Mouse (Mus musculus): ENCODE measurements around the gene Stx4a. TPM values are rescaled to one million over a fixed set of nuclear protein-coding genes. Genes with fewer than 3 reads are reported as not detected.
A peak's percentile ranks its signal among the peaks of the same experiment; 100 is the strongest.
"Not testable (repeated sequence)": the region's sequence is repeated elsewhere in the genome, so short reads cannot be mapped to it uniquely, and the experiment has no call there.

Stx4a gene
- polyA plus RNA-seq (2011; ENCODE audit: insufficient read length, low read depth, missing spikeins), result 70.3 and 90.0 TPM in 2 replicates

GRCm38 (mm10) chr7:127824176-127824871 is at the start of gene Stx4a, which contains the start of gene Stx1b:
TSS of gene Stx4a (plus strand) at chr7:127824294.
TSS of gene Stx1b (minus strand) at chr7:127824549.
- H3K27ac ChIP-seq (ENCODE audit: insufficient read depth, low read length), result no peak within 1 kb of the TSS
- H3K4me1 ChIP-seq (ENCODE audit: control insufficient read depth, insufficient read depth, low read length), result no peaks in the 10 kb centered on the region
- TF ChIP-seq CTCF (IDR thresholded peaks at IDR 0.05; ENCODE audit: borderline replicate concordance, insufficient read depth, low read length) (no peak), POLR2A (IDR thresholded peaks at IDR 0.05; ENCODE audit: low read depth, low read length) (no peak)
- peak within 1 kb of the TSS; percentile 38 for H3K4me3 ChIP-seq (ENCODE audit: insufficient read depth, low read length)

- not testable (repeated sequence) for H3K4me1 ChIP-seq (ENCODE audit: control insufficient read depth, insufficient read depth, low read length)
- H3K4me3 ChIP-seq (ENCODE audit: insufficient read depth, low read length), result peak overlapping the region; percentile 78
These were observed 48.3 kb upstream of the Stx4a start for GRCm38 (mm10) chr7:127775837-127776236.

GRCm38 (mm10) chr7:127776426-127776825 is 47.7 kb upstream of the Stx4a start, which contains the start of gene Setd1a:
TSS of gene Setd1a (plus strand) at chr7:127776670.
- Histone ChIP-seq H3K4me1 (ENCODE audit: control insufficient read depth, insufficient read depth, low read length) (peaks cover 2% of the 10 kb centered on the region), H3K4me3 (ENCODE audit: insufficient read depth, low read length) (peak within 1 kb of the TSS; percentile 78), H3K27ac (ENCODE audit: insufficient read depth, low read length) (peak within 1 kb of the TSS; percentile 98)
- TF ChIP-seq POLR2A (IDR thresholded peaks at IDR 0.05; ENCODE audit: low read depth, low read length) (peak; percentile 66), CTCF (IDR thresholded peaks at IDR 0.05; ENCODE audit: borderline replicate concordance, insufficient read depth, low read length) (no peak)

More at GRCm38 (mm10) chr7:127775837-127776236, 48.3 kb upstream of the Stx4a start:
- H3K27ac ChIP-seq (ENCODE audit: insufficient read depth, low read length), result peak overlapping the region; percentile 98

DNA sequence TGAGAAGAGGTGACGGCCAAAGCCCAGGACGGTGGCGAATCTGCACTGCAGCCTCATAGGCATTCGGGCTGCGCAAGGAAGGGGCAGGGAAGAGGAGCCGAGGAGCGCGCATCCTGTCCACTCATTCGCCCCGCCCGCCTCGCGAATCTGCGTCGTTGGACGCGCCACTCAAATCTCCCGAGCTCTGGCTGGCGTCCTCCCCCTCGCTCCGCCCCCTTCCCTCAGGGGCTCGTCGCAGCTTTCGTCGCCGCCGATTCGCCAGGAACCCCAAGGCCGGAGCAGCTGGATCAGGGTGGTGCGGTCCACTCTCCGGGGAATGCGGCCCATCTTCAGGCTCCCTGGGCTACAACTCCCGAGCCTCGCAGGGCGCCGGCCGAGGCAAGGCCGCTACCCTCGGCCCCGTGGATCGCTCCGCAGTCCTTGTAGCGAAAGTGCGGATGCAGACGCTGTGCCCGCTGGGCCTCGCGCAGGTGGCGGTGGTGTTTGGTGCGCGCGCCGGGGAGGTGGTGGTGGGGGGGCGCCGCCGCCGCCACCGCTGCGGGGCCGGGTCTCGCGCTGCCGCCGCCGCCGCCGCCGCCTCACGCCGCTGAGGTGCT is 47.1 kb upstream of the Stx4a start:
- peak overlapping the region; percentile 78 for H3K4me3 ChIP-seq (ENCODE audit: insufficient read depth, low read length)
- H3K4me1 ChIP-seq (ENCODE audit: control insufficient read depth, insufficient read depth, low read length), result peaks cover 2% of the 10 kb centered on the region
- peak overlapping the region; percentile 98 for H3K27ac ChIP-seq (ENCODE audit: insufficient read depth, low read length)
- TF ChIP-seq CTCF (IDR thresholded peaks at IDR 0.05; ENCODE audit: borderline replicate concordance, insufficient read depth, low read length) (no peak), POLR2A (IDR thresholded peaks at IDR 0.05; ENCODE audit: low read depth, low read length) (peak; percentile 76)

DNA sequence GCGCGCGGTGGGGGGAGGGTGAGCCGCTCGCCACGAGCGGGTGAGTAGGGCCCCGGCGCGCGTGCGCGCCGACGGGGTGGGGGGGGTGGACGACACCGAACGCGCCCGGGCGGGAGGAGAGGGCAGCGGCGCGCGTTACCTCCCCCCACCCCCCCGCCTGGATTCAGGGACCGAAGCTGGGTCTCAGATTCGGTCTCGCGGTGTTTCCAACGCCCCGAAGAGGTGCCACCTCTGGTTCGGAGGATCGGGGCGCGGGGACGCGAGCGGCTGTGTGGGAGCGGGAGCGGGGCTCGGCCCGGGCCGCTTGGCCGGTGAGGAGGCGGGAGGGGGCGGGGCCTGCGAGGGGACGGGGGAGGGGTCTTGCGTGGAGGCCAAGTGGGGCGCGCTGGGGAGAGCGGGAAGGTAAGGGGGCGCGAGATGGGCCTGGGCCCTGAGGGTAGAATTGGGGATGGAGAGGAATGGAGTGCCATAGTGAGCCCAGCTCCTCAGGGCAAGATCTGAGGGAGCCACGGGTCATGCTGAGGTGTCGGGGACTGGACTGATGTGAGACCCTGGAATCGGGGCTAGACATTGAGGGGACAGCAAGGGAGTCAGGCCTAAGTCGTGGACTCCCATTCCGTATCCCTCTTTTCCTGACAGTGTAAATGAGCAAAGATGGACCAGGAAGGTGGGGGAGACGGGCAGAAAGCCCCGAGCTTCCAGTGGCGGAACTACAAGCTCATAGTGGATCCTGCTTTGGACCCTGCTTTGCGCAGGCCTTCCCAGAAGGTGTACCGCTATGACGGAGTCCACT is 46.4 kb upstream of the Stx4a start:
- TF ChIP-seq POLR2A (IDR thresholded peaks at IDR 0.05; ENCODE audit: low read depth, low read length) (peak; percentile 59; the same call in 1 of the 2 replicates), CTCF (IDR thresholded peaks at IDR 0.05; ENCODE audit: borderline replicate concordance, insufficient read depth, low read length) (no peak)
- peaks cover 2% of the 10 kb centered on the region for H3K4me1 ChIP-seq (ENCODE audit: control insufficient read depth, insufficient read depth, low read length)
- peak overlapping the region; percentile 59 for H3K27ac ChIP-seq (ENCODE audit: insufficient read depth, low read length)

GRCm38 (mm10) chr7:127778350-127778749 is 45.7 kb upstream of the Stx4a start:
- TF ChIP-seq POLR2A (IDR thresholded peaks at IDR 0.05; ENCODE audit: low read depth, low read length) (no peak), CTCF (IDR thresholded peaks at IDR 0.05; ENCODE audit: borderline replicate concordance, insufficient read depth, low read length) (no peak)
- Histone ChIP-seq H3K27ac (ENCODE audit: insufficient read depth, low read length) (no peak overlapping the region), H3K4me1 (ENCODE audit: control insufficient read depth, insufficient read depth, low read length) (peaks cover 2% of the 10 kb centered on the region), H3K4me3 (ENCODE audit: insufficient read depth, low read length) (peak overlapping the region; percentile 57)

More for the DNA sequence above, 46.4 kb upstream of the Stx4a start:
- H3K4me3 ChIP-seq (ENCODE audit: insufficient read depth, low read length), result peak overlapping the region; percentile 57

DNA sequence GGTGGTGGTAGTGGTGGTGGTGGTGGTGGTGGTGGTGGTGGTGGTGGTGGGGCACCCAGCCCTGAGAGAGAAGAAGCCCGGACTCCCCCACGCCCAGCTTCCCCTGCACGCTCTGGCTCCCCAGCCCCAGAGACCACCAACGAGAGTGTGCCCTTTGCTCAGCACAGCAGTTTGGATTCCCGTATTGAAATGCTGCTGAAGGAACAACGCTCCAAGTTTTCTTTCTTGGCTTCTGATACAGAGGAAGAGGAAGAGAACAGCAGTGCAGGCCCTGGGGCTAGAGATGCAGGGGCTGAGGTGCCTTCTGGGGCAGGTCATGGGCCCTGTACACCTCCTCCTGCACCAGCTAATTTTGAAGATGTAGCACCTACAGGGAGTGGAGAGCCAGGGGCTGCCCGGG is 38.8 kb upstream of the Stx4a start, which contains the start of gene Gm49388:
TSS of gene Gm49388 (plus strand) at position 301 of the 400 bp plus-strand sequence.
- TF ChIP-seq CTCF (IDR thresholded peaks at IDR 0.05; ENCODE audit: borderline replicate concordance, insufficient read depth, low read length), result no peak
- TF ChIP-seq POLR2A (IDR thresholded peaks at IDR 0.05; ENCODE audit: low read depth, low read length), result no peak

GRCm38 (mm10) chr7:127797076-127797845 is 26.8 kb upstream of the Stx4a start:
- Histone ChIP-seq H3K4me3 (ENCODE audit: insufficient read depth, low read length) (no peak overlapping the region), H3K4me1 (ENCODE audit: control insufficient read depth, insufficient read depth, low read length) (no peaks in the 10 kb centered on the region), H3K27ac (ENCODE audit: insufficient read depth, low read length) (no peak overlapping the region)
- TF ChIP-seq CTCF (IDR thresholded peaks at IDR 0.05; ENCODE audit: borderline replicate concordance, insufficient read depth, low read length), result no peak
- TF ChIP-seq POLR2A (IDR thresholded peaks at IDR 0.05; ENCODE audit: low read depth, low read length), result no peak

More for the DNA sequence above, 38.8 kb upstream of the Stx4a start, which contains the start of gene Gm49388:
- no peak within 1 kb of the TSS for H3K27ac ChIP-seq (ENCODE audit: insufficient read depth, low read length)
- H3K4me1 ChIP-seq (ENCODE audit: control insufficient read depth, insufficient read depth, low read length), result no peaks in the 10 kb centered on the region
- no peak within 1 kb of the TSS for H3K4me3 ChIP-seq (ENCODE audit: insufficient read depth, low read length)

DNA sequence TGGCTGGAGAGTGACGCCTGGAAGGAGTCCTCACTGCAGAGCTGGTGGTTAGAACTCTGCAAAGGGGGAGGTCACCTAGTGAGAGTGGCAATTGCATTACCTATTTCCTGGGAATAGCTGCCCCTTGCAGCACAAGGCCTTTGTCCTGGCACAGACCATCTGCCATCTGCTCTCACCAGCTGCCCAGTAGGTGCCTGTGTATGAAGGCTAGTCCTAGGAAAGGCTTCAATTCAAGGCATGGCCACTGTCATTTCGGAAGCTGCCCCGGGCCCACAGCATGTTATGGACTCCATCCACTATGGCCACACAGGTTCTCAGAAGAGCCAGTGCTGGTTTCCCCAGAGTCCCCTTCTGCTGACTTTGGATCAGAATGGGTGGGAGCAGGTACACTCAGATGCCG is 25.5 kb upstream of the Stx4a start:
- Histone ChIP-seq H3K27ac (ENCODE audit: insufficient read depth, low read length) (no peak overlapping the region), H3K4me3 (ENCODE audit: insufficient read depth, low read length) (no peak overlapping the region), H3K4me1 (ENCODE audit: control insufficient read depth, insufficient read depth, low read length) (no peaks in the 10 kb centered on the region)
- TF ChIP-seq CTCF (IDR thresholded peaks at IDR 0.05; ENCODE audit: borderline replicate concordance, insufficient read depth, low read length) (no peak), POLR2A (IDR thresholded peaks at IDR 0.05; ENCODE audit: low read depth, low read length) (no peak)

Data from embryonic fibroblast, embryonic 13.5 days (primary cell).